20 mouse cellular contexts compared by ENCODE assay signal in the genomic region with DNA sequence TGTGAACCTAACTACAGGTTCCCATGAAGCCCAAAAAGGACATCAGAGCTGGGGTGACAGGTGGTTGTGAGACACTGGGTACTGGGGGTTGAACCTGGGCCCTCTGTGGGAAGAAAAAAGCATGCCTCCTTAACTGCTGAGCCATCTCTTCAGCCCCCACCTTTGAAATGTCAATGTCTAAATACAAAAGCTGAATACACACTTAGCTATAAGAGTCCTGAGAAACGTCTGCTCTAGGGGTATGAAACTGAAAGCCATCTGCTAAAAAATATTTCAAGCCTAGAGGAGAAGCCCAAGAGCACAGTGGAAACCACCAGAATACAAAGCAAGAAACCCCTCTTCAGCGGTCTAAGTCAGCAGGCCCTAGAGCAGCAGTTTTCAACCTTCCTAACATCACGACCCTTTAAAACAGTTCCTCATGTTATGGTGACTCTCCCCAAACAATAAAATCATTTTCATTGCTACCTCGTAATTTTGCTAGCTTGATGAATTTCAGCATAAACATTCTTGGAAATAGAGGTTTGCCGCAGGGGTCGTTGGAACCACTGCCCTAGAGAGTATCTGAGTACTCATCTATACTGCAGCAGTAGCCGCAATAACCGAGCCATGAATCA. TPM values are rescaled to one million over a fixed set of nuclear protein-coding genes. Genes with fewer than 3 reads are reported as not detected.
"Had no signal": no experiment of that assay in that cellular context is flagged by ENCODE, and none has a peak within 500 bp of the region (broad histone marks: within the 10 kb centered on the region; RNA-seq: fewer than 3 reads in every experiment).

No protein-coding gene starts in this region.

- H3K4me3 ChIP-seq: layer of hippocampus, adult 2 months; limb, embryonic 10.5 days; limb, embryonic 13.5 days; liver, embryonic 13.5 days; midbrain, embryonic 10.5 days; midbrain, embryonic 13.5 days; myocyte; neural tube, embryonic 13.5 days had no signal

- H3K36me3 ChIP-seq: limb, embryonic 10.5 days; limb, embryonic 13.5 days; liver, embryonic 13.5 days; midbrain, embryonic 10.5 days; midbrain, embryonic 13.5 days; neural tube, embryonic 13.5 days had no signal

- H3K27ac ChIP-seq: layer of hippocampus, adult 2 months; limb, embryonic 10.5 days; limb, embryonic 13.5 days; liver, embryonic 13.5 days; midbrain, embryonic 10.5 days; midbrain, embryonic 13.5 days; neural tube, embryonic 13.5 days; stomach, postnatal 0 days had no signal

- H3K4me1 ChIP-seq: limb, embryonic 10.5 days; limb, embryonic 13.5 days; liver, embryonic 13.5 days; midbrain, embryonic 10.5 days; midbrain, embryonic 13.5 days; neural tube, embryonic 13.5 days had no signal

- ATAC-seq: lung, postnatal 0 days; midbrain, embryonic 13.5 days; midbrain, embryonic 16.5 days had no signal

- DNase-seq: kidney, adult 11 months; kidney, adult 9 months; kidney, postnatal 14 days; kidney, postnatal 4 days; layer of hippocampus, adult 9-11 months; liver; liver, embryonic 13.5 days; lung, embryonic 14.5 days; retina, postnatal 1 day; thymus, postnatal 25 days had no signal

RNA-seq across cellular contexts. Expression of a gene that starts 1.9 kb away (rescaled TPM):
- polyA plus RNA-seq: myocyte had no signal
